ENCODE assay signal across 11 mouse cellular contexts in the genomic region with DNA sequence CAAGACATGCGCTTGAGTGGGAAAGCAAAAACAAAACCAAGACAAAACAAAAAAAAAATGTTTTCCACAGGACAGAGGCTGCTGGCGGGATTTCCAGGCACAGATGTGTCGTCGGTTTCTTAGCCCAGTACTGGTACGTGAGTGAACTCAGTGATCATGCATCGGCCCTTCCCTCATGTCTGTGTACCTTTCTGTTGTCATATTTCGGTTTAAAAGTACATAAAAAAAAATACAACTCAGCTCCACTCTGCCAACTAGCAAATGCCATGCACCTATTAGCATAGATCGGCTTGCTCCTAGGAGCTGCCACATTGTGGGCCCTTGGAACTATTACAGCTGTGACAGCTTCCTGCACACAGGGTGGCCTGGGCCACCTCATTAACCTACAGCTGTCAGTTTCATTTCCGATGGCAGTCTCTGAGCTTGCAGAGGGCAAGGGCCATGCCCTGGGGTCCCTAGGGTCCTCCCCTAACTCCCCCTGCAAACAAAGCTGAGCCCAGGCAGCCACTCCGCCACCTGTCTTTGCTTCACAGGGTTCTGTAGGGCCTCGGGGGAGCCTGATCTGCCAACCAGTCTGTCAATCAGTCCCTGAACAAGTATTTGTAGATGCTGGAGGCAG. TPM values are rescaled to one million over a fixed set of nuclear protein-coding genes. Genes with fewer than 3 reads are reported as not detected.
A peak's percentile ranks its signal among the peaks of the same experiment; 100 is the strongest.
DNase-seq lines count a peak whose midpoint lies in the region; ATAC-seq lines count a peak whose summit lies in the region.
"Had no signal": no experiment of that assay in that cellular context is flagged by ENCODE, and none has a peak within 500 bp of the region (broad histone marks: within the 10 kb centered on the region; RNA-seq: fewer than 3 reads in every experiment).

No protein-coding gene starts in this region.

- 0 out of 2 replicates have a peak overlapping the region, but pooled peaks have one; percentile 16 for H3K9ac ChIP-seq in kidney, embryonic 16.5 days (replicated peaks; ENCODE audit: low read length)
- H3K9ac ChIP-seq in hindbrain, embryonic 15.5 days, result no peak overlapping the region
- H3K9ac ChIP-seq in neural tube, embryonic 15.5 days (replicated peaks), result no peak overlapping the region
- H3K9ac ChIP-seq: heart, embryonic 13.5 days had no signal

- DNase-seq in kidney, adult 9 months, result no peak
- peak; percentile 81 for DNase-seq in embryo, embryonic 10.5 days (ENCODE audit: low spot score)
- DNase-seq in layer of hippocampus, postnatal 14 days (ENCODE audit: low spot score in 2 of 2), result no peak
- DNase-seq in layer of hippocampus, postnatal 36 days, result no peak
- no peak for DNase-seq in MN1 (ENCODE audit: low spot score)

- H3K36me3 ChIP-seq in kidney, embryonic 16.5 days (ENCODE audit: insufficient read depth, low read length), result 0 out of 2 replicates have a peak, but pooled peaks cover 2% of the 10 kb centered on the region
- 0 out of 2 replicates have a peak, but pooled peaks cover 1% of the 10 kb centered on the region for H3K36me3 ChIP-seq in hindbrain, embryonic 15.5 days
- H3K36me3 ChIP-seq in neural tube, embryonic 15.5 days, result peaks cover 5% of the 10 kb centered on the region; the same call in 1 of the 2 replicates
- H3K36me3 ChIP-seq: G1E; heart, embryonic 13.5 days had no signal

- no peaks in the 10 kb centered on the region for H3K9me3 ChIP-seq in kidney, embryonic 16.5 days (ENCODE audit: low read length)
- no peaks in the 10 kb centered on the region for H3K9me3 ChIP-seq in hindbrain, embryonic 15.5 days
- H3K9me3 ChIP-seq in neural tube, embryonic 15.5 days (replicated peaks), result no peaks in the 10 kb centered on the region
- H3K9me3 ChIP-seq: heart, embryonic 13.5 days had no signal

- H3K4me2 ChIP-seq in kidney, embryonic 16.5 days (replicated peaks; ENCODE audit: low read depth, low read length), result no peak overlapping the region
- H3K4me2 ChIP-seq in hindbrain, embryonic 15.5 days, result no peak overlapping the region
- no peak overlapping the region for H3K4me2 ChIP-seq in neural tube, embryonic 15.5 days
- H3K4me2 ChIP-seq: heart, embryonic 13.5 days had no signal

- 46% methylated on average over 11 of the region's 11 CpGs for WGBS in kidney, embryonic 16.5 days
- WGBS in hindbrain, embryonic 15.5 days, result 51% methylated on average over 11 of the region's 11 CpGs
- WGBS in neural tube, embryonic 15.5 days, result 54% methylated on average over 11 of the region's 11 CpGs

- peaks cover 14% of the 10 kb centered on the region for H3K4me1 ChIP-seq in kidney, embryonic 16.5 days (ENCODE audit: insufficient read depth, low read length)
- H3K4me1 ChIP-seq in hindbrain, embryonic 15.5 days (replicated peaks), result peaks cover 60% of the 10 kb centered on the region
- peaks cover 73% of the 10 kb centered on the region for H3K4me1 ChIP-seq in neural tube, embryonic 15.5 days

- no peak for ATAC-seq in kidney, embryonic 16.5 days (ENCODE audit: low FRiP score, low TSS enrichment)
- 0 out of 2 replicates have a peak, but pooled peaks have one; percentile 10 for ATAC-seq in hindbrain, embryonic 15.5 days (ENCODE audit: low FRiP score, low read depth)
- ATAC-seq in neural tube, embryonic 15.5 days (ENCODE audit: low FRiP score), result no peak

- H3K27ac ChIP-seq in kidney, embryonic 16.5 days (ENCODE audit: low read length), result no peak overlapping the region
- H3K27ac ChIP-seq in hindbrain, embryonic 15.5 days (replicated peaks), result no peak overlapping the region
- peak overlapping the region; percentile 41; the same call in 1 of the 2 replicates for H3K27ac ChIP-seq in neural tube, embryonic 15.5 days (replicated peaks)
- H3K27ac ChIP-seq: heart, embryonic 13.5 days; macrophage had no signal

- H3K4me3 ChIP-seq in kidney, embryonic 16.5 days (ENCODE audit: low read length), result no peak overlapping the region
- no peak overlapping the region for H3K4me3 ChIP-seq in hindbrain, embryonic 15.5 days
- H3K4me3 ChIP-seq in neural tube, embryonic 15.5 days (replicated peaks), result no peak overlapping the region
- H3K4me3 ChIP-seq: heart, embryonic 13.5 days had no signal

- H3K27me3 ChIP-seq in kidney, embryonic 16.5 days (ENCODE audit: insufficient read depth, low read length), result peaks cover 2% of the 10 kb centered on the region
- no peaks in the 10 kb centered on the region for H3K27me3 ChIP-seq in hindbrain, embryonic 15.5 days
- H3K27me3 ChIP-seq in neural tube, embryonic 15.5 days (replicated peaks), result no peaks in the 10 kb centered on the region

RNA-seq across cellular contexts. Expression of gene Gm340, which starts 33.5 kb away (rescaled TPM):
- polyA plus RNA-seq in kidney, embryonic 16.5 days (2015; fragmentation: Nextera tagmentation; extraction: Ambion mirVana), result 1.9 and 2.4 TPM in 2 replicates
- polyA plus RNA-seq in hindbrain, embryonic 15.5 days (2015; fragmentation: Nextera tagmentation; extraction: Ambion mirVana), result 2.2 and 2.4 TPM in 2 replicates
- polyA plus RNA-seq in neural tube, embryonic 15.5 days (2015; fragmentation: Nextera tagmentation; extraction: Ambion mirVana), result 1.8 TPM in 2 replicates
- 10 to 100 TPM; 10.9 to 12.7 TPM for total RNA-seq in layer of hippocampus, postnatal 14 days (2021)
- 10 to 100 TPM; 12.5 to 13.1 TPM for total RNA-seq in layer of hippocampus, postnatal 36 days (2021)
